Comparison of ENCODE assay signal across 8 mouse cellular contexts in genomic region chr3:158035866-158036265, GRCm38 (mm10). TPM values are rescaled to one million over a fixed set of nuclear protein-coding genes. Genes with fewer than 3 reads are reported as not detected.
DNase-seq lines count a peak whose midpoint lies in the region; ATAC-seq and TF ChIP-seq lines count a peak whose summit lies in the region.

No protein-coding gene starts in this region.

- H3K4me3 ChIP-seq in layer of hippocampus, adult 2 months, result peak overlapping the region; percentile 81
- H3K4me3 ChIP-seq in brown adipose tissue, adult 24 weeks (ENCODE audit: insufficient read depth, low read depth, low read length), result peak overlapping the region; percentile 89
- H3K4me3 ChIP-seq in hindbrain, embryonic 13.5 days, result peak overlapping the region; percentile 90
- H3K4me3 ChIP-seq in macrophage (ENCODE audit: inconsistent target), result peak overlapping the region; percentile 85

- no peaks in the 10 kb centered on the region for H3K27me3 ChIP-seq in hindbrain, embryonic 13.5 days

- H3K36me3 ChIP-seq in hindbrain, embryonic 13.5 days, result 0 out of 2 replicates have a peak, but pooled peaks cover 2% of the 10 kb centered on the region
- H3K36me3 ChIP-seq in macrophage (ENCODE audit: inconsistent target), result no peaks in the 10 kb centered on the region

- no peak for DNase-seq in layer of hippocampus, adult 2 months (ENCODE audit: low spot score in 2 of 2)
- no peak for DNase-seq in layer of hippocampus, adult 8-10 months (ENCODE audit: low spot score in 2 of 2)
- DNase-seq in urinary bladder, adult 18-20 months (ENCODE audit: low spot score in 2 of 2), result no peak
- no peak for DNase-seq in spleen, postnatal 14 days (ENCODE audit: low spot score in 2 of 2)
- no peak for DNase-seq in gastrocnemius, postnatal 10 days

- peak overlapping the region; percentile 96 for H3K27ac ChIP-seq in layer of hippocampus, adult 2 months
- H3K27ac ChIP-seq in brown adipose tissue, adult 24 weeks (replicated peaks; ENCODE audit: low read depth, low read length), result peak overlapping the region; percentile 95
- peak overlapping the region; percentile 87 for H3K27ac ChIP-seq in hindbrain, embryonic 13.5 days
- peak overlapping the region; percentile 54 for H3K27ac ChIP-seq in macrophage

- H3K9me3 ChIP-seq in hindbrain, embryonic 13.5 days, result no peaks in the 10 kb centered on the region

- no peak for TF ChIP-seq CTCF in layer of hippocampus, adult 2 months (conservative IDR thresholded peaks at IDR 0.05)

- peak overlapping the region; percentile 65 for H3K4me2 ChIP-seq in hindbrain, embryonic 13.5 days

- H3K79me2 ChIP-seq in macrophage (ENCODE audit: inconsistent target), result peaks cover 96% of the 10 kb centered on the region

- H3K4me1 ChIP-seq in brown adipose tissue, adult 24 weeks (ENCODE audit: control insufficient read depth, insufficient read depth, insufficient read length, low read length), result peaks cover 6% of the 10 kb centered on the region; the same call in 1 of the 2 replicates
- peaks cover 34% of the 10 kb centered on the region for H3K4me1 ChIP-seq in hindbrain, embryonic 13.5 days (replicated peaks)

- peak overlapping the region; percentile 89 for H3K9ac ChIP-seq in hindbrain, embryonic 13.5 days

- no peak for ATAC-seq in hindbrain, embryonic 13.5 days (ENCODE audit: low FRiP score)

- under 1% methylated on average over 11 of the region's 11 CpGs for WGBS in hindbrain, embryonic 13.5 days
- WGBS in macrophage (ENCODE audit: missing documents), result 3% methylated on average over 11 of the region's 11 CpGs

RNA-seq across cellular contexts. Expression of gene Srsf11, which starts 0.6 kb away (rescaled TPM):
- 100 to 1,000 TPM; 194 to 207 TPM for total RNA-seq in layer of hippocampus, adult 2 months (2021)
- 100 to 1,000 TPM; 162 to 195 (median 183) TPM for total RNA-seq in layer of hippocampus, adult 8-10 months (2022)
- 84.0 and 84.9 TPM in 2 replicates for polyA plus RNA-seq in brown adipose tissue, adult 24 weeks (2012; ENCODE audit: insufficient read depth, insufficient read length, missing spikeins)
- polyA plus RNA-seq in hindbrain, embryonic 13.5 days (2015; fragmentation: Nextera tagmentation; extraction: Ambion mirVana), result 294 and 296 TPM in 2 replicates
- total RNA-seq in macrophage (2018; cell fraction: chromatin; rRNA removed), result 1,000 to 10,000 TPM in 15 of 26 experiments, 100 to 1,000 TPM in 11; 834 to 1,449 (median 1,045) TPM
- total RNA-seq in macrophage (2018; cell fraction: cytosol; rRNA removed), result 10 to 100 TPM; 30.6 to 82.5 (median 45.5) TPM
- total RNA-seq in macrophage (2018; cell fraction: nucleus; rRNA removed), result 100 to 1,000 TPM; 381 to 952 (median 722) TPM
- polyA plus RNA-seq in macrophage (2018), result 69.0 to 102 TPM (median 89.7 TPM) in 3 replicates
- total RNA-seq in gastrocnemius, postnatal 10 days (2021), result 10 to 100 TPM; 65.3 to 95.1 TPM

RNA-seq across cellular contexts. Expression of gene Lrrc40, which starts 0.6 kb away (rescaled TPM):
- total RNA-seq in layer of hippocampus, adult 2 months (2021), result 10 to 100 TPM; 28.1 to 30.1 TPM
- total RNA-seq in layer of hippocampus, adult 8-10 months (2022), result 10 to 100 TPM; 28.9 to 35.4 (median 31.0) TPM
- 12.9 and 19.0 TPM in 2 replicates for polyA plus RNA-seq in brown adipose tissue, adult 24 weeks (2012; ENCODE audit: insufficient read depth, insufficient read length, missing spikeins)
- 55.2 and 55.3 TPM in 2 replicates for polyA plus RNA-seq in hindbrain, embryonic 13.5 days (2015; fragmentation: Nextera tagmentation; extraction: Ambion mirVana)
- total RNA-seq in macrophage (2018; cell fraction: chromatin; rRNA removed), result 10 to 100 TPM in 13 of 26 experiments, 1 to 10 TPM in 13; 1.3 to 25.7 (median 10.0) TPM
- 10 to 100 TPM in 25 of 26 experiments, 1 to 10 TPM in 1; 9.0 to 16.7 (median 13.2) TPM for total RNA-seq in macrophage (2018; cell fraction: cytosol; rRNA removed)
- 10 to 100 TPM in 13 of 26 experiments, 1 to 10 TPM in 13; 3.1 to 18.6 (median 9.8) TPM for total RNA-seq in macrophage (2018; cell fraction: nucleus; rRNA removed)
- polyA plus RNA-seq in macrophage (2018), result 12.5 to 18.6 TPM (median 13.5 TPM) in 3 replicates
- total RNA-seq in gastrocnemius, postnatal 10 days (2021), result 10 to 100 TPM; 10.1 to 11.3 TPM
